Mouse (Mus musculus): ENCODE measurements at regions not wholly inside any gene's neighbourhood (a gene's known extent, or its start where the extent isn't known, plus 50 kb on each side); places are given as distances from the start of the nearest gene placed in this dataset.

GRCm38 (mm10) chr3:39712795-39713709, 818.0 kb upstream of the Intu start:
- no peak overlapping the region for H3K27ac ChIP-seq (replicated peaks; ENCODE audit: low read depth, low read length)
- H3K36me3 ChIP-seq (replicated peaks; ENCODE audit: control insufficient read depth, insufficient read depth, low read depth, low read length): no peaks in the 10 kb centered on the region
- ATAC-seq (replicated peaks; ENCODE audit: insufficient number of reproducible peaks, low FRiP score, low TSS enrichment, low read depth) (no peak), DNase-seq (ENCODE audit: low spot score) (no peak)
- no peaks in the 10 kb centered on the region for H3K4me1 ChIP-seq (ENCODE audit: control insufficient read depth, insufficient read depth, low read length)
- no peak overlapping the region for H3K4me3 ChIP-seq (ENCODE audit: low read depth, low read length)
- no peak overlapping the region for H3K9ac ChIP-seq (replicated peaks; ENCODE audit: low read length)
- no peaks in the 10 kb centered on the region for H3K27me3 ChIP-seq (ENCODE audit: control insufficient read depth, insufficient read depth, low read length)
- 74% methylated on average over 13 of the region's 13 CpGs for WGBS
- no peak overlapping the region for H3K4me2 ChIP-seq (ENCODE audit: low read depth, low read length)
- no peaks in the 10 kb centered on the region for H3K9me3 ChIP-seq (replicated peaks; ENCODE audit: control insufficient read depth, low read length)

- no peaks in the 10 kb centered on the region for H3K9me3 ChIP-seq (replicated peaks; ENCODE audit: control insufficient read depth, low read length)
- H3K9ac ChIP-seq (replicated peaks; ENCODE audit: low read length): no peak overlapping the region
- ATAC-seq (replicated peaks; ENCODE audit: insufficient number of reproducible peaks, low FRiP score, low TSS enrichment, low read depth) (peak; percentile 59), DNase-seq (ENCODE audit: low spot score) (peak; percentile 66)
- H3K4me1 ChIP-seq (ENCODE audit: control insufficient read depth, insufficient read depth, low read length): no peaks in the 10 kb centered on the region
- 30% methylated on average over 5 of the region's 5 CpGs for WGBS
- H3K27ac ChIP-seq (replicated peaks; ENCODE audit: low read depth, low read length): no peak overlapping the region; the same call in 1 of the 2 replicates
- H3K27me3 ChIP-seq (ENCODE audit: control insufficient read depth, insufficient read depth, low read length): no peaks in the 10 kb centered on the region
- H3K36me3 ChIP-seq (replicated peaks; ENCODE audit: control insufficient read depth, insufficient read depth, low read depth, low read length): no peaks in the 10 kb centered on the region
- H3K4me2 ChIP-seq (ENCODE audit: low read depth, low read length): no peak overlapping the region
- no peak overlapping the region for H3K4me3 ChIP-seq (ENCODE audit: low read depth, low read length)
These were observed 817.0 kb upstream of the Intu start for GRCm38 (mm10) chr3:39714056-39714592.

GRCm38 (mm10) chr3:39718946-39719545, 812.0 kb upstream of the Intu start:
- Histone ChIP-seq H3K36me3 (replicated peaks; ENCODE audit: control insufficient read depth, insufficient read depth, low read depth, low read length) (no peaks in the 10 kb centered on the region), H3K27ac (replicated peaks; ENCODE audit: low read depth, low read length) (no peak overlapping the region), H3K9me3 (replicated peaks; ENCODE audit: control insufficient read depth, low read length) (no peaks in the 10 kb centered on the region), H3K4me2 (ENCODE audit: low read depth, low read length) (no peak overlapping the region), H3K9ac (replicated peaks; ENCODE audit: low read length) (no peak overlapping the region), H3K27me3 (ENCODE audit: control insufficient read depth, insufficient read depth, low read length) (no peaks in the 10 kb centered on the region), H3K4me1 (ENCODE audit: control insufficient read depth, insufficient read depth, low read length) (no peaks in the 10 kb centered on the region), H3K4me3 (ENCODE audit: low read depth, low read length) (no peak overlapping the region)
- 50% methylated on average over 11 of the region's 11 CpGs for WGBS
- no peak for DNase-seq (ENCODE audit: low spot score)
- no peak for ATAC-seq (replicated peaks; ENCODE audit: insufficient number of reproducible peaks, low FRiP score, low TSS enrichment, low read depth)

- no peak overlapping the region for H3K4me2 ChIP-seq (ENCODE audit: low read depth, low read length)
- H3K27me3 ChIP-seq (ENCODE audit: control insufficient read depth, insufficient read depth, low read length): no peaks in the 10 kb centered on the region
- ATAC-seq (replicated peaks; ENCODE audit: insufficient number of reproducible peaks, low FRiP score, low TSS enrichment, low read depth): no peak
- no peak overlapping the region for H3K4me3 ChIP-seq (ENCODE audit: low read depth, low read length)
- H3K36me3 ChIP-seq (replicated peaks; ENCODE audit: control insufficient read depth, insufficient read depth, low read depth, low read length): no peaks in the 10 kb centered on the region
- no peak overlapping the region for H3K27ac ChIP-seq (replicated peaks; ENCODE audit: low read depth, low read length)
- H3K4me1 ChIP-seq (ENCODE audit: control insufficient read depth, insufficient read depth, low read length): no peaks in the 10 kb centered on the region
- 70% methylated on average over 3 of the region's 3 CpGs for WGBS
- no peak overlapping the region for H3K9ac ChIP-seq (replicated peaks; ENCODE audit: low read length)
- no peak for DNase-seq (ENCODE audit: low spot score)
- H3K9me3 ChIP-seq (replicated peaks; ENCODE audit: control insufficient read depth, low read length): no peaks in the 10 kb centered on the region
These were observed 805.3 kb upstream of the Intu start for GRCm38 (mm10) chr3:39725755-39726154.

GRCm38 (mm10) chr3:39736639-39737038, 794.4 kb upstream of the Intu start:
- H3K4me3 ChIP-seq (ENCODE audit: low read depth, low read length): no peak overlapping the region
- H3K36me3 ChIP-seq (replicated peaks; ENCODE audit: control insufficient read depth, insufficient read depth, low read depth, low read length): no peaks in the 10 kb centered on the region
- H3K27ac ChIP-seq (replicated peaks; ENCODE audit: low read depth, low read length): no peak overlapping the region
- H3K27me3 ChIP-seq (ENCODE audit: control insufficient read depth, insufficient read depth, low read length): no peaks in the 10 kb centered on the region
- H3K4me1 ChIP-seq (ENCODE audit: control insufficient read depth, insufficient read depth, low read length): no peaks in the 10 kb centered on the region
- no peak for ATAC-seq (replicated peaks; ENCODE audit: insufficient number of reproducible peaks, low FRiP score, low TSS enrichment, low read depth)
- 54% methylated on average over 1 of the region's 1 CpGs for WGBS
- H3K9me3 ChIP-seq (replicated peaks; ENCODE audit: control insufficient read depth, low read length): no peaks in the 10 kb centered on the region
- H3K9ac ChIP-seq (replicated peaks; ENCODE audit: low read length): no peak overlapping the region
- H3K4me2 ChIP-seq (ENCODE audit: low read depth, low read length): no peak overlapping the region
- no peak for DNase-seq (ENCODE audit: low spot score)

GRCm38 (mm10) chr3:39745947-39746346, 785.1 kb upstream of the Intu start:
- ATAC-seq (replicated peaks; ENCODE audit: insufficient number of reproducible peaks, low FRiP score, low TSS enrichment, low read depth) (no peak), DNase-seq (ENCODE audit: low spot score) (no peak)
- H3K4me1 ChIP-seq (ENCODE audit: control insufficient read depth, insufficient read depth, low read length): no peaks in the 10 kb centered on the region
- no peaks in the 10 kb centered on the region for H3K27me3 ChIP-seq (ENCODE audit: control insufficient read depth, insufficient read depth, low read length)
- no peak overlapping the region for H3K4me3 ChIP-seq (ENCODE audit: low read depth, low read length)
- no peak overlapping the region for H3K4me2 ChIP-seq (ENCODE audit: low read depth, low read length)
- 87% methylated on average over 2 of the region's 2 CpGs for WGBS
- H3K9me3 ChIP-seq (replicated peaks; ENCODE audit: control insufficient read depth, low read length): no peaks in the 10 kb centered on the region
- H3K9ac ChIP-seq (replicated peaks; ENCODE audit: low read length): no peak overlapping the region
- H3K36me3 ChIP-seq (replicated peaks; ENCODE audit: control insufficient read depth, insufficient read depth, low read depth, low read length): no peaks in the 10 kb centered on the region
- H3K27ac ChIP-seq (replicated peaks; ENCODE audit: low read depth, low read length): no peak overlapping the region

- H3K9me3 ChIP-seq (replicated peaks; ENCODE audit: control insufficient read depth, low read length): no peaks in the 10 kb centered on the region
- 92% methylated on average over 6 of the region's 6 CpGs for WGBS
- H3K4me1 ChIP-seq (ENCODE audit: control insufficient read depth, insufficient read depth, low read length): no peaks in the 10 kb centered on the region
- no peak overlapping the region for H3K4me2 ChIP-seq (ENCODE audit: low read depth, low read length)
- no peaks in the 10 kb centered on the region for H3K27me3 ChIP-seq (ENCODE audit: control insufficient read depth, insufficient read depth, low read length)
- no peaks in the 10 kb centered on the region for H3K36me3 ChIP-seq (replicated peaks; ENCODE audit: control insufficient read depth, insufficient read depth, low read depth, low read length)
- H3K4me3 ChIP-seq (ENCODE audit: low read depth, low read length): no peak overlapping the region
- H3K27ac ChIP-seq (replicated peaks; ENCODE audit: low read depth, low read length): no peak overlapping the region
- no peak overlapping the region for H3K9ac ChIP-seq (replicated peaks; ENCODE audit: low read length)
- no peak for DNase-seq (ENCODE audit: low spot score)
- ATAC-seq (replicated peaks; ENCODE audit: insufficient number of reproducible peaks, low FRiP score, low TSS enrichment, low read depth): no peak
These were observed 762.0 kb upstream of the Intu start for GRCm38 (mm10) chr3:39768981-39769568.
